Mouse (Mus musculus) G1E (cell line): Measurements from ENCODE around the gene Chn2.

Source experiments
- CTCF ChIP-seq: IDR thresholded peaks from 2 replicates; pipeline ENCODE4 v1.5.1; 2012; ENCODE audit warnings: low read depth, low read length, inconsistent platforms, mixed read lengths
- GATA1 ChIP-seq: IDR thresholded peaks from 2 replicates; pipeline ENCODE4 v1.6.1; 2012; ENCODE audit warnings: borderline replicate concordance, low read length, inconsistent platforms, mixed read lengths
- GATA2 ChIP-seq: IDR thresholded peaks from 2 replicates; pipeline ENCODE4 v1.6.1; 2012; ENCODE audit warnings: low read depth, low read length, inconsistent platforms, borderline replicate concordance
- POLR2AphosphoS5 ChIP-seq: IDR thresholded peaks from 2 replicates; pipeline ENCODE4 v1.6.1; 2012; ENCODE audit warnings: low read depth, low read length, inconsistent platforms; ENCODE audit not compliant: insufficient replicate concordance
- TAL1 ChIP-seq: conservative IDR thresholded peaks from 2 replicates; pipeline ENCODE4 v1.6.1; 2012; ENCODE audit warnings: low read depth, low read length, inconsistent platforms, mixed read lengths

DNA sequence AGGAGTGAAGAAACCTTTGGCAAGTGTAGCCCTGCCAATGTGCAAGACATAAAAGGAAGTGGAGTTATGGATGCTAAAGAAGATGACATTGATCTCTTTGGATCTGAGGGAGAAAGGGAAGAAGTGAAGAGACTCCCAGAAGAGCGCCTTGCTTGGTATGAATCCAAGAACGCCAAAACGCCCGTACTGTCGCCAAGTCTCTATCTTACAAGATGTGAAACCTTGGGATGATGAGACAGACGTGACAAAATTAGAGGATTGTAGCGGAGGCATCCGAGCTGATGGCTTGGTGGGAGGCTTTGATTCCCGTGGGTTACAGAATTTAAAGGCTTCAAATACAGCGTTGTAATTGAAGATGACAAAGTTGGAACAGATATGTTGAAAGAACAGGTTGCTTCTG is 302.9 kb downstream of the Chn2 start:
- TF ChIP-seq GATA2 = no peak
- TF ChIP-seq CTCF = no peak
- no peak for TF ChIP-seq POLR2AphosphoS5
- no peak for TF ChIP-seq TAL1
- no peak for TF ChIP-seq GATA1
